Mouse (Mus musculus): ENCODE data around the gene Rnase11. TPM values are rescaled to one million over a fixed set of nuclear protein-coding genes. Genes with fewer than 3 reads are reported as not detected.

Gene Rnase11
- total and polyA plus RNA-seq, 2 experiments from 2014 or later = not detected

GRCm38 (mm10) chr14:51081035-51081434, 31.1 kb upstream of the Rnase11 start:
- DNase-seq = no peak
- H3K4me2 ChIP-seq (ENCODE audit: low read depth) = no peak overlapping the region
- ATAC-seq = no peak
- TF ChIP-seq CTCF (IDR thresholded peaks at IDR 0.05; ENCODE audit: low read depth) = no peak
- no peaks in the 10 kb centered on the region; the same call in 1 of the 2 replicates for H3K27me3 ChIP-seq (ENCODE audit: insufficient read depth, low read length)
- no peaks in the 10 kb centered on the region for H3K4me1 ChIP-seq (ENCODE audit: insufficient read depth)
- no peaks in the 10 kb centered on the region for H3K9me3 ChIP-seq (ENCODE audit: low read length)
- no peaks in the 10 kb centered on the region for H3K36me3 ChIP-seq (ENCODE audit: insufficient read depth)
- H3K4me3 ChIP-seq (ENCODE audit: low read depth, low read length) = no peak overlapping the region
- H3K9ac ChIP-seq = no peak overlapping the region
- no peak overlapping the region for H3K27ac ChIP-seq (ENCODE audit: low read depth, low read length)
- WGBS = 96% methylated on average over 2 of the region's 2 CpGs

- no peak overlapping the region for H3K4me2 ChIP-seq (ENCODE audit: low read depth)
- no peaks in the 10 kb centered on the region for H3K4me1 ChIP-seq (ENCODE audit: insufficient read depth)
- H3K36me3 ChIP-seq (ENCODE audit: insufficient read depth) = no peaks in the 10 kb centered on the region
- H3K9me3 ChIP-seq (ENCODE audit: low read length) = no peaks in the 10 kb centered on the region
- ATAC-seq (no peak), DNase-seq (no peak)
- no peak overlapping the region for H3K4me3 ChIP-seq (ENCODE audit: low read depth, low read length)
- no peak for TF ChIP-seq CTCF (IDR thresholded peaks at IDR 0.05; ENCODE audit: low read depth)
- no peak overlapping the region for H3K27ac ChIP-seq (ENCODE audit: low read depth, low read length)
- no peak overlapping the region for H3K9ac ChIP-seq
- H3K27me3 ChIP-seq (ENCODE audit: insufficient read depth, low read length) = no peaks in the 10 kb centered on the region; the same call in 1 of the 2 replicates
- 98% methylated on average over 1 of the region's 1 CpGs for WGBS
Observed at GRCm38 (mm10) chr14:51079180-51079579, 29.2 kb upstream of the Rnase11 start.

GRCm38 (mm10) chr14:51074335-51074734, 24.4 kb upstream of the Rnase11 start, which contains the start of gene Olfr750:
Olfr750 (minus strand) TSS chr14:51074435.
- Histone ChIP-seq H3K4me2 (ENCODE audit: low read depth) (no peak within 1 kb of the TSS), H3K36me3 (ENCODE audit: insufficient read depth) (no peaks in the 10 kb centered on the region), H3K9me3 (ENCODE audit: low read length) (no peaks in the 10 kb centered on the region), H3K9ac (no peak within 1 kb of the TSS), H3K27ac (ENCODE audit: low read depth, low read length) (no peak within 1 kb of the TSS), H3K4me1 (ENCODE audit: insufficient read depth) (no peaks in the 10 kb centered on the region), H3K4me3 (ENCODE audit: low read depth, low read length) (no peak within 1 kb of the TSS), H3K27me3 (ENCODE audit: insufficient read depth, low read length) (no peaks in the 10 kb centered on the region)
- no peak for TF ChIP-seq CTCF (IDR thresholded peaks at IDR 0.05; ENCODE audit: low read depth)
- DNase-seq (no peak), ATAC-seq (no peak)
- 89% methylated on average over 3 of the region's 3 CpGs for WGBS

GRCm38 (mm10) chr14:51069617-51070016, 19.7 kb upstream of the Rnase11 start:
- no peak for DNase-seq
- no peaks in the 10 kb centered on the region for H3K9me3 ChIP-seq (ENCODE audit: low read length)
- WGBS = 93% methylated on average over 2 of the region's 2 CpGs
- H3K27me3 ChIP-seq (ENCODE audit: insufficient read depth, low read length) = no peaks in the 10 kb centered on the region
- H3K4me1 ChIP-seq (ENCODE audit: insufficient read depth) = no peaks in the 10 kb centered on the region
- H3K4me3 ChIP-seq (ENCODE audit: low read depth, low read length) = no peak overlapping the region
- no peak overlapping the region for H3K9ac ChIP-seq
- ATAC-seq = no peak
- peak; percentile 29 for TF ChIP-seq CTCF (IDR thresholded peaks at IDR 0.05; ENCODE audit: low read depth)
- no peaks in the 10 kb centered on the region for H3K36me3 ChIP-seq (ENCODE audit: insufficient read depth)
- H3K27ac ChIP-seq (ENCODE audit: low read depth, low read length) = no peak overlapping the region
- H3K4me2 ChIP-seq (ENCODE audit: low read depth) = no peak overlapping the region

GRCm38 (mm10) chr14:51068956-51069355, 19.0 kb upstream of the Rnase11 start:
- ATAC-seq (no peak), DNase-seq (no peak)
- Histone ChIP-seq H3K4me2 (ENCODE audit: low read depth) (no peak overlapping the region), H3K9ac (no peak overlapping the region), H3K27me3 (ENCODE audit: insufficient read depth, low read length) (no peaks in the 10 kb centered on the region), H3K36me3 (ENCODE audit: insufficient read depth) (no peaks in the 10 kb centered on the region), H3K4me1 (ENCODE audit: insufficient read depth) (no peaks in the 10 kb centered on the region), H3K4me3 (ENCODE audit: low read depth, low read length) (no peak overlapping the region), H3K27ac (ENCODE audit: low read depth, low read length) (no peak overlapping the region), H3K9me3 (ENCODE audit: low read length) (no peaks in the 10 kb centered on the region)
- WGBS = 97% methylated on average over 5 of the region's 5 CpGs
- TF ChIP-seq CTCF (IDR thresholded peaks at IDR 0.05; ENCODE audit: low read depth) = no peak

- H3K4me1 ChIP-seq (ENCODE audit: insufficient read depth) = no peaks in the 10 kb centered on the region
- no peak overlapping the region for H3K4me3 ChIP-seq (ENCODE audit: low read depth, low read length)
- no peak for DNase-seq
- H3K36me3 ChIP-seq (ENCODE audit: insufficient read depth) = no peaks in the 10 kb centered on the region
- ATAC-seq = no peak
- 89% methylated on average over 5 of the region's 5 CpGs for WGBS
- no peak for TF ChIP-seq CTCF (IDR thresholded peaks at IDR 0.05; ENCODE audit: low read depth)
- H3K9me3 ChIP-seq (ENCODE audit: low read length) = no peaks in the 10 kb centered on the region
- no peak overlapping the region for H3K4me2 ChIP-seq (ENCODE audit: low read depth)
- no peak overlapping the region for H3K27ac ChIP-seq (ENCODE audit: low read depth, low read length)
- H3K27me3 ChIP-seq (ENCODE audit: insufficient read depth, low read length) = no peaks in the 10 kb centered on the region; the same call in 1 of the 2 replicates
- no peak overlapping the region for H3K9ac ChIP-seq
Observed at GRCm38 (mm10) chr14:51060761-51061160, 10.8 kb upstream of the Rnase11 start.

GRCm38 (mm10) chr14:51057401-51057831, 7.5 kb upstream of the Rnase11 start, which contains the start of gene Rnase12:
Rnase12 (minus strand) TSS chr14:51057661.
- H3K27me3 ChIP-seq (ENCODE audit: insufficient read depth, low read length) = no peaks in the 10 kb centered on the region; the same call in 1 of the 2 replicates
- no peaks in the 10 kb centered on the region for H3K36me3 ChIP-seq (ENCODE audit: insufficient read depth)
- no peaks in the 10 kb centered on the region for H3K9me3 ChIP-seq (ENCODE audit: low read length)
- TF ChIP-seq CTCF (IDR thresholded peaks at IDR 0.05; ENCODE audit: low read depth) = no peak
- 72% methylated on average over 9 of the region's 9 CpGs for WGBS
- no peak within 1 kb of the TSS for H3K27ac ChIP-seq (ENCODE audit: low read depth, low read length)
- no peak for ATAC-seq
- no peak within 1 kb of the TSS for H3K4me2 ChIP-seq (ENCODE audit: low read depth)
- no peak within 1 kb of the TSS for H3K9ac ChIP-seq
- H3K4me3 ChIP-seq (ENCODE audit: low read depth, low read length) = no peak within 1 kb of the TSS
- no peak for DNase-seq
- H3K4me1 ChIP-seq (ENCODE audit: insufficient read depth) = no peaks in the 10 kb centered on the region
